Mouse (Mus musculus) midbrain, postnatal 0 days (tissue): ENCODE measurements at regions not wholly inside any gene's neighbourhood (a gene's known extent, or its start where the extent isn't known, plus 50 kb on each side); places are given as distances from the start of the nearest gene placed in this dataset.

Experiments used
- ATAC-seq: fragments of 200-750 bp; cut with Nextera tagmentation; 2 replicates; pipeline ENCODE4 v1.8.0; 2017; ENCODE audit warnings: moderate number of reproducible peaks, mild to moderate bottlenecking, moderate TSS enrichment, moderate library complexity; ENCODE audit not compliant: low FRiP score
- DNase-seq: peaks from one replicate; pipeline ENCODE4 v3.0.0-alpha.2; 2015; ENCODE audit warnings: low spot score
- H3K27ac ChIP-seq: fragments of 300-500 bp; sonication (generic); 2 replicates; pipeline ENCODE4 v1.5.1; 2014; ENCODE audit warnings: low read depth, mild to moderate bottlenecking, low read length, mixed read lengths
- H3K27me3 ChIP-seq: fragments of 300-500 bp; sonication (generic); 2 replicates; pipeline ENCODE4 v1.6.1; 2014; ENCODE audit warnings: low read length, control low read depth, mixed read lengths; ENCODE audit not compliant: insufficient read depth
- H3K36me3 ChIP-seq: fragments of 300-500 bp; sonication (generic); 2 replicates; pipeline ENCODE4 v1.6.1; 2014; ENCODE audit warnings: low read length, control low read depth, mixed read lengths; ENCODE audit not compliant: insufficient read depth
- H3K4me1 ChIP-seq: fragments of 300-500 bp; sonication (generic); 2 replicates; pipeline ENCODE4 v1.6.1; 2014; ENCODE audit warnings: mild to moderate bottlenecking, control low read depth, antibody characterized with exemption, low read length, mixed read lengths; ENCODE audit not compliant: insufficient read depth
- H3K4me2 ChIP-seq: fragments of 300-500 bp; sonication (generic); 2 replicates; pipeline ENCODE4 v1.6.1; 2014; ENCODE audit warnings: low read depth, mild to moderate bottlenecking, low read length, mixed read lengths; ENCODE audit not compliant: poor library complexity, severe bottlenecking
- H3K4me3 ChIP-seq: fragments of 300-500 bp; sonication (generic); 2 replicates; pipeline ENCODE4 v1.5.1; 2014; ENCODE audit warnings: low read depth, mild to moderate bottlenecking, low read length, moderate library complexity
- H3K9ac ChIP-seq: fragments of 300-500 bp; sonication (generic); replicated peaks from 2 replicates; pipeline ENCODE4 v1.6.1; 2014; ENCODE audit warnings: mild to moderate bottlenecking, low read length, moderate library complexity, mixed read lengths; ENCODE audit not compliant: poor library complexity, severe bottlenecking
- H3K9me3 ChIP-seq: fragments of 300-500 bp; sonication (generic); 2 replicates; pipeline ENCODE4 v1.6.1; 2016; ENCODE audit warnings: low read length, control low read depth
- CTCF ChIP-seq: IDR thresholded peaks from 2 replicates; pipeline ENCODE4 v1.5.1; 2016; ENCODE audit warnings: antibody characterized with exemption, mild to moderate bottlenecking
- WGBS: fragments of 180-500 bp; shearing (Covaris S2); extraction: QIAGEN DNeasy Blood & Tissue Kit; methylation state at CpG from one replicate; pipeline ENCODE4 v1.1.7; 2014; 5-methylcytosine and 5-hydroxymethylcytosine counted together

- Histone ChIP-seq H3K4me3 (no peak overlapping the region), H3K36me3 (no peaks in the 10 kb centered on the region), H3K27me3 (no peaks in the 10 kb centered on the region), H3K4me2 (no peak overlapping the region; the same call in 1 of the 2 replicates), H3K27ac (no peak overlapping the region), H3K9me3 (no peaks in the 10 kb centered on the region), H3K4me1 (no peaks in the 10 kb centered on the region; the same call in 1 of the 2 replicates), H3K9ac (no peak overlapping the region)
- no peak for TF ChIP-seq CTCF
- 57% methylated on average over 12 of the region's 12 CpGs for WGBS
- DNase-seq (no peak), ATAC-seq (no peak)
Observed at GRCm38 (mm10) chr7:73323556-73323955, 51.8 kb upstream of the Rgma start.

GRCm38 (mm10) chr7:73325503-73325902 is 49.8 kb upstream of the Rgma start:
- Histone ChIP-seq H3K9me3 (no peaks in the 10 kb centered on the region), H3K36me3 (no peaks in the 10 kb centered on the region), H3K4me1 (no peaks in the 10 kb centered on the region; the same call in 1 of the 2 replicates), H3K9ac (no peak overlapping the region), H3K4me2 (no peak overlapping the region), H3K4me3 (no peak overlapping the region), H3K27me3 (no peaks in the 10 kb centered on the region), H3K27ac (no peak overlapping the region)
- TF ChIP-seq CTCF: no peak
- no peak for DNase-seq
- no peak for ATAC-seq
- 94% methylated on average over 5 of the region's 5 CpGs for WGBS
